Mouse (Mus musculus) midbrain, embryonic 12.5 days (tissue): ENCODE measurements at regions not wholly inside any gene's neighbourhood (a gene's known extent, or its start where the extent isn't known, plus 50 kb on each side); places are given as distances from the start of the nearest gene placed in this dataset.

ENCODE experiments used
- ATAC-seq: fragments of 200-750 bp; cut with Nextera tagmentation; 2 replicates; pipeline ENCODE4 v1.8.0; 2017; ENCODE audit warnings: low read depth, moderate TSS enrichment, moderate library complexity; ENCODE audit not compliant: low FRiP score
- H3K27ac ChIP-seq: fragments of 300-500 bp; sonication (generic); replicated peaks from 2 replicates; pipeline ENCODE4 v1.5.1; 2016; ENCODE audit warnings: mild to moderate bottlenecking
- H3K27me3 ChIP-seq: fragments of 300-500 bp; sonication (generic); 2 replicates; pipeline ENCODE4 v1.6.1; 2016; ENCODE audit warnings: mild to moderate bottlenecking
- H3K36me3 ChIP-seq: fragments of 300-500 bp; sonication (generic); 2 replicates; pipeline ENCODE4 v1.6.1; 2016
- H3K4me1 ChIP-seq: fragments of 300-500 bp; sonication (generic); 2 replicates; pipeline ENCODE4 v1.6.1; 2016
- H3K4me2 ChIP-seq: fragments of 300-500 bp; sonication (generic); replicated peaks from 2 replicates; pipeline ENCODE4 v1.6.1; 2016; ENCODE audit warnings: mild to moderate bottlenecking, moderate library complexity
- H3K4me3 ChIP-seq: fragments of 300-500 bp; sonication (generic); 2 replicates; pipeline ENCODE4 v1.5.1; 2016; ENCODE audit warnings: mild to moderate bottlenecking
- H3K9ac ChIP-seq: fragments of 300-500 bp; sonication (generic); replicated peaks from 2 replicates; pipeline ENCODE4 v1.6.1; 2016; ENCODE audit warnings: mild to moderate bottlenecking, moderate library complexity
- H3K9me3 ChIP-seq: fragments of 300-500 bp; sonication (generic); 2 replicates; pipeline ENCODE4 v1.6.1; 2016; ENCODE audit warnings: mild to moderate bottlenecking
- WGBS: fragments of 180-500 bp; shearing (Covaris S2); methylation state at CpG from one replicate; pipeline ENCODE4 v1.1.7; 2016; 5-methylcytosine and 5-hydroxymethylcytosine counted together

DNA sequence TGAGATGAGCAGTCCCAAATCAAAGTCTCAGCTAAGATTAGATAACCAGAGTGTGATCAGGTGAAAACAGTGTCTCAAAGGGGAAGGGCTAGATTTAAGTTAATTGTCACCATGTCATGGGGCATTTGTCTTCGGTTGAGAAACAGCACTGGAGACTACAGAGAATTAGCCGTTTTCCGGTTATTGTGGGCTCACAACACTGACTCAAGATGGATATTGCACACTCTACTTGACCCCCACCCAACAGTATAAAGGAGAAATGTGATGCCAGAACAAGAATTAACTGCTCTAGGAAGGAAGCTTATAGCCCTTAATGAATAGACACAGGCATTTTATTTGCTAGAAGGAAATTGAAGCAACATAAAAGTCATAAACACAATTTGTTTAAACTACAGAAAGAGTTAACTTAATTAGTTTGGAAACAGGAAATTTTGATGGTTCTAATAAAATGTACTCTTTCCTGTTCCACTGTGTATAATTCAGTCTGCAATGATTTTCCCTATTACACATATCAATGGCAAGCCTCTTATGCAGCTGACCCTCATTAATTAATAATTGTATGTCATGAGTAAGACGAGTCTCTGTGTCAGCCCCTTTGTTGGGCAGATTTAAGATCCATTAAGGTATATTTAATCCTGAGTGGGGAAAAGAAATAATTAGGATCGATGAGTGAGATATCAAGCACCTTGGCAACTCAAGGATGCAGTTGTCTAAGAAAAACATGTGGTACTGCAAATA, 277.4 kb upstream of the Tmeff2 start:
- H3K4me2 ChIP-seq: no peak overlapping the region
- WGBS: 69% methylated on average over 5 of the region's 5 CpGs
- H3K27ac ChIP-seq: no peak overlapping the region
- peak; percentile 63 for ATAC-seq
- H3K36me3 ChIP-seq: no peaks in the 10 kb centered on the region
- H3K27me3 ChIP-seq: no peaks in the 10 kb centered on the region
- no peak overlapping the region for H3K4me3 ChIP-seq
- H3K4me1 ChIP-seq: no peaks in the 10 kb centered on the region
- H3K9me3 ChIP-seq: no peaks in the 10 kb centered on the region
- no peak overlapping the region for H3K9ac ChIP-seq

GRCm38 (mm10) chr1:50629000-50629399, 271.4 kb upstream of the Tmeff2 start:
- no peak overlapping the region for H3K4me3 ChIP-seq
- no peak overlapping the region for H3K27ac ChIP-seq
- H3K9me3 ChIP-seq: no peaks in the 10 kb centered on the region
- no peaks in the 10 kb centered on the region for H3K27me3 ChIP-seq
- ATAC-seq: no peak
- H3K36me3 ChIP-seq: no peaks in the 10 kb centered on the region
- no peak overlapping the region for H3K4me2 ChIP-seq
- no peaks in the 10 kb centered on the region for H3K4me1 ChIP-seq
- 83% methylated on average over 4 of the region's 4 CpGs for WGBS
- no peak overlapping the region for H3K9ac ChIP-seq

GRCm38 (mm10) chr1:50629473-50630071, 270.9 kb upstream of the Tmeff2 start:
- 65% methylated on average over 3 of the region's 3 CpGs for WGBS
- Histone ChIP-seq H3K9ac (no peak overlapping the region), H3K27ac (no peak overlapping the region), H3K4me3 (no peak overlapping the region), H3K9me3 (no peaks in the 10 kb centered on the region), H3K4me1 (no peaks in the 10 kb centered on the region), H3K4me2 (no peak overlapping the region), H3K27me3 (no peaks in the 10 kb centered on the region), H3K36me3 (no peaks in the 10 kb centered on the region)
- peak; percentile 34; the same call in 1 of the 2 replicates for ATAC-seq

GRCm38 (mm10) chr1:50637992-50638391, 262.5 kb upstream of the Tmeff2 start:
- Histone ChIP-seq H3K27me3 (no peaks in the 10 kb centered on the region), H3K4me2 (no peak overlapping the region), H3K27ac (no peak overlapping the region), H3K36me3 (no peaks in the 10 kb centered on the region), H3K9ac (no peak overlapping the region), H3K4me1 (no peaks in the 10 kb centered on the region), H3K9me3 (no peaks in the 10 kb centered on the region), H3K4me3 (no peak overlapping the region)
- no peak for ATAC-seq
- 85% methylated on average over 1 of the region's 1 CpGs for WGBS

DNA sequence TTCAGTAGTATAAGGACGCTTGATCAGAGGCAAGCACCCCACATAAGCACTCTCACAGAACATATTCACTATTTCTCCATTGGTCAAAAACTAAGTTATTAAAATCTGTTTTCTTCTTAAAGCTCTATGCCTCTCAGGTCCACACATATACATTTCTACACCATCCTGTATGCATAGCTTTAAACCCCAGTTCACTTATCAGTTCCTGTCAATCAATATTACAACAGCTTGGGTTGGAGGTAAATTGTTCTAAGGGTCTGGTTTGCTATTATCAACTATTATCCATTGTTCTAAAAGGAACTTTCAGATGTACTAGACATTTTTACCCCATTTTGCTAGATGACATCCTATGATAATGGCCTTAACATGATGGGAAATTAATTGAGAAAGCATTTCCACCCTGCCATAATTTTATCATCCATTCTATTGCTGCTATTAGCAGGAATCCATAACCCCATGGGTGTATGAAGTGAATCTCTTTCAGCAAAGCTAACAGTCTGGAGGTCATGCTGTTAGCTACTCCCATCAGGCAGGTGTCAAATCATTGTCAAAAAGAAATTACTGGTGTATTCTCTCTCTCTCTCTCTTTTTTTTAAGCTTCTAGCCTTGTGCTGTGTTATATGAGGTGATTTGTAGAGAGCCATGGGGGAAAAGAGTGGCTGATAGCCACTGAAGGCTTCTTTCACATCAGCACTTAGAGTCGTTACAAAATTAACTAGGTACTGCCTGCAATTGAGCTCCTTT, 253.3 kb upstream of the Tmeff2 start:
- Histone ChIP-seq H3K9me3 (no peaks in the 10 kb centered on the region), H3K36me3 (no peaks in the 10 kb centered on the region), H3K4me2 (no peak overlapping the region), H3K27ac (peak overlapping the region; percentile 20; the same call in 1 of the 2 replicates), H3K4me3 (no peak overlapping the region), H3K27me3 (no peaks in the 10 kb centered on the region), H3K9ac (no peak overlapping the region), H3K4me1 (no peaks in the 10 kb centered on the region)
- ATAC-seq: no peak
- WGBS: 74% methylated on average over 2 of the region's 2 CpGs

DNA sequence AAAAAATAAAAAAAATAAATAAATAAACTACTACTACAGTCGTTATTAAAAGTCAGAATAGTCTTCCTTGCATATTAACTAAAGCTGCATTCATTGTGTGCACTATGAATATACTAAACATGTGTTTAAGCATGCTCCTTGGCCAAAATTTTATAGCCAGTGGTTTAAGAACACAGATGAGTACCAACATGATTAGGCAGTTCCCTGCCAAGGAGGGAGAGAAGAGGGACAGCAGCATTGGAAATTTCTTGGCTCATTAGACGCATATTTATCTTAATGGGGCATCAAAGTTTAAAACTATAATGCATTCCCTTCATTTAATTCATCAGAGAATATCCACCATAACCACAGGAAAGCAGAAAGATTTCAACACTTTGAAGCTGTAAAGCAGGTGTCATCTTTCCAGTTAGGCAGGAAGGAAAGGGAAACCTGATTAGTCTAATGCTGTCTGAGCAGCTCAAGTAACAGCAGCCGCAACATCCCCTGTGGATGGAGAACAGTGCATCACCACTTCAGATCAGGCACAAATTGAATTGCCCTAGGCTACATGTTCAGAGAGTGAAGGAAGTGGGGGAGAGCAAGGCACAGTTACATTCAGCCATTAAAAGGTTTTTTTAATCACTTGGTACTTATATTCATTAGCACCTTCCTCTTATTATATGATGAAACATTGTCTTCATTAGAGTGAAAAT, 248.3 kb upstream of the Tmeff2 start:
- Histone ChIP-seq H3K4me3 (no peak overlapping the region), H3K36me3 (no peaks in the 10 kb centered on the region), H3K27me3 (no peaks in the 10 kb centered on the region), H3K4me2 (no peak overlapping the region), H3K27ac (no peak overlapping the region), H3K9me3 (no peaks in the 10 kb centered on the region), H3K9ac (no peak overlapping the region), H3K4me1 (no peaks in the 10 kb centered on the region)
- 65% methylated on average over 3 of the region's 3 CpGs for WGBS
- peak; percentile 76 for ATAC-seq

- 92% methylated on average over 3 of the region's 3 CpGs for WGBS
- H3K36me3 ChIP-seq: no peaks in the 10 kb centered on the region
- H3K27me3 ChIP-seq: no peaks in the 10 kb centered on the region
- no peak overlapping the region for H3K4me2 ChIP-seq
- no peaks in the 10 kb centered on the region for H3K4me1 ChIP-seq
- H3K4me3 ChIP-seq: no peak overlapping the region
- no peak overlapping the region for H3K27ac ChIP-seq
- H3K9me3 ChIP-seq: no peaks in the 10 kb centered on the region
- ATAC-seq: no peak
- H3K9ac ChIP-seq: no peak overlapping the region
These were observed 235.3 kb upstream of the Tmeff2 start for GRCm38 (mm10) chr1:50665139-50665538.

DNA sequence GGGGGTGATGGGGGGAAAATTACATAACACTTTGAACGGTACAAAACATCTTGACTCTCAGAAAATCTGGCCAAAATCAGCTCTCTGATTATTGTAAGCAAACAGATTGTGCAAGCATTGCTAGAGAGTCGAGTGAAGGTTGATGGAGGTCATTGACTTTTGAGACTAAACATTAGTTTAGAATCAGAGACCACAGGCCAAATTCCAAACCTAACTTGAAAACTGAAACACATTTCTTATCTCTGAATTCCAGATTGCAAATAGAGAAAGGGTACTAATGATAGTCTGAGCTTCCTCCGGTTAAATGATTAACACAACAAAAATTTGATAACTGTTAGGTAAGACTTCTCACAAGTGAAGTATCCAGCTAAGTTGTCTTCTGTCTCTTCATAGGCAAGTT, 217.5 kb upstream of the Tmeff2 start:
- WGBS: 86% methylated on average over 3 of the region's 3 CpGs
- no peaks in the 10 kb centered on the region for H3K36me3 ChIP-seq
- no peak for ATAC-seq
- no peaks in the 10 kb centered on the region for H3K4me1 ChIP-seq
- H3K9me3 ChIP-seq: no peaks in the 10 kb centered on the region
- H3K4me3 ChIP-seq: no peak overlapping the region
- H3K4me2 ChIP-seq: no peak overlapping the region
- no peak overlapping the region for H3K9ac ChIP-seq
- no peaks in the 10 kb centered on the region for H3K27me3 ChIP-seq
- H3K27ac ChIP-seq: no peak overlapping the region

GRCm38 (mm10) chr1:50685361-50685760, 215.1 kb upstream of the Tmeff2 start:
- no peak for ATAC-seq
- 65% methylated on average over 2 of the region's 2 CpGs for WGBS
- H3K9me3 ChIP-seq: no peaks in the 10 kb centered on the region
- H3K4me3 ChIP-seq: no peak overlapping the region
- H3K27ac ChIP-seq: no peak overlapping the region
- H3K4me1 ChIP-seq: no peaks in the 10 kb centered on the region
- H3K4me2 ChIP-seq: no peak overlapping the region
- H3K36me3 ChIP-seq: no peaks in the 10 kb centered on the region
- H3K27me3 ChIP-seq: no peaks in the 10 kb centered on the region
- no peak overlapping the region for H3K9ac ChIP-seq

- Histone ChIP-seq H3K36me3 (no peaks in the 10 kb centered on the region), H3K9ac (no peak overlapping the region), H3K27ac (no peak overlapping the region), H3K4me3 (no peak overlapping the region), H3K4me1 (no peaks in the 10 kb centered on the region), H3K9me3 (no peaks in the 10 kb centered on the region), H3K4me2 (no peak overlapping the region), H3K27me3 (no peaks in the 10 kb centered on the region)
- WGBS: 84% methylated on average over 1 of the region's 1 CpGs
- no peak for ATAC-seq
These were observed 203.5 kb upstream of the Tmeff2 start for GRCm38 (mm10) chr1:50696916-50697315.

- H3K9me3 ChIP-seq: no peaks in the 10 kb centered on the region
- H3K27ac ChIP-seq: no peak overlapping the region
- H3K27me3 ChIP-seq: no peaks in the 10 kb centered on the region
- no peak overlapping the region for H3K9ac ChIP-seq
- ATAC-seq: no peak
- H3K4me3 ChIP-seq: no peak overlapping the region
- no peaks in the 10 kb centered on the region for H3K4me1 ChIP-seq
- no peak overlapping the region for H3K4me2 ChIP-seq
- 88% methylated on average over 7 of the region's 7 CpGs for WGBS
- no peaks in the 10 kb centered on the region for H3K36me3 ChIP-seq
These were observed 202.9 kb upstream of the Tmeff2 start for GRCm38 (mm10) chr1:50697333-50698216.
